Mouse (Mus musculus) E14TG2a.4 (cell line): ENCODE measurements around the gene Aip.
"Not testable (repeated sequence)": the region's sequence is repeated elsewhere in the genome, so short reads cannot be mapped to it uniquely, and the experiment has no call there.

Experiments
- H3K27me3 ChIP-seq: 2 replicates; pipeline ENCODE4 v1.6.1; 2014; ENCODE audit warnings: low read length, control low read depth; ENCODE audit not compliant: insufficient read depth
- H3K36me3 ChIP-seq: 2 replicates; pipeline ENCODE4 v1.6.1; 2014; ENCODE audit warnings: low read length, control low read depth; ENCODE audit not compliant: insufficient read depth
- H3K4me1 ChIP-seq: replicated peaks from 2 replicates; pipeline ENCODE4 v1.6.1; 2014; ENCODE audit warnings: low read depth, low read length, control low read depth
- H3K4me3 ChIP-seq: replicated peaks from 2 replicates; pipeline ENCODE4 v1.5.1; 2014; ENCODE audit warnings: mild to moderate bottlenecking, low read length
- H3K9me3 ChIP-seq: 2 replicates; pipeline ENCODE4 v1.6.1; 2014; ENCODE audit warnings: low read length, control low read depth
- CTCF ChIP-seq: conservative IDR thresholded peaks from 2 replicates; pipeline ENCODE4 v1.5.1; 2014; ENCODE audit warnings: low read length
- NANOG ChIP-seq: IDR thresholded peaks from 2 replicates; pipeline ENCODE4 v1.6.1; 2014; ENCODE audit warnings: borderline replicate concordance, low read length, mixed read lengths
- POU5F1 ChIP-seq: IDR thresholded peaks from 2 replicates; pipeline ENCODE4 v1.6.1; 2014; ENCODE audit warnings: low read length, borderline replicate concordance

Gene Aip

GRCm38 (mm10) chr19:4066280-4066679 is 59.4 kb downstream of the Aip start:
- TF ChIP-seq CTCF (no peak), NANOG (no peak), POU5F1 (no peak)
- Histone ChIP-seq H3K4me1 (peaks cover 21% of the 10 kb centered on the region), H3K9me3 (no peaks in the 10 kb centered on the region), H3K4me3 (no peak overlapping the region), H3K27me3 (no peaks in the 10 kb centered on the region), H3K36me3 (no peaks in the 10 kb centered on the region)

GRCm38 (mm10) chr19:4064501-4064900 is 61.2 kb downstream of the Aip start:
- not testable (repeated sequence) for H3K36me3 ChIP-seq

More at GRCm38 (mm10) chr19:4064501-4064900, 61.2 kb downstream of the Aip start:
- not testable (repeated sequence) for H3K9me3 ChIP-seq, H3K4me3 ChIP-seq, H3K27me3 ChIP-seq
- peaks cover 21% of the 10 kb centered on the region for H3K4me1 ChIP-seq
